Mouse (Mus musculus): ENCODE results near the gene Klhdc7b. TPM values are rescaled to one million over a fixed set of nuclear protein-coding genes. Genes with fewer than 3 reads are reported as not detected.
"Not testable (repeated sequence)": the region's sequence is repeated elsewhere in the genome, so short reads cannot be mapped to it uniquely, and the experiment has no call there.

The Klhdc7b gene
- polyA plus RNA-seq, 1 experiment from 2014 or later: not detected

DNA sequence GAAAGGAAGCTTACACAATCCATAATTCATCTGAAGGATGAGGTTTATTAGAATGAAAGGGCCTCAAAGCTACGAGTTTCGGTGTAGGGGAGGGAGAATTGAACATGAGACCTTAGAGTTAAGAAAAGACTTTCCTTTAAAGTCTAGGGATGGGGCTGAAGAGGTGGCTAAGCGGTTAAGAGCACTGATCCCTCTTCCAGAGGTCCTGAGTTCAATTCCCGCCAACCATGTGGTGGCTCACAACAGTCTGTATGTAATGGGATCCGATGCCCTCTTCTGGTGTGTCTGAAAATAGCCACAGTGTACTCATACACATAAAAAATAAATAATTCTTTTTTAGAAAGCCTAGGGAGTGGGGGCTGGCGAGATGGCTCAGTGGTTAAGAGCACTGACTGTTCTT lies 45.6 kb downstream of the Klhdc7b start:
- no peaks in the 10 kb centered on the region for H3K27me3 ChIP-seq
- H3K36me3 ChIP-seq: peaks cover 25% of the 10 kb centered on the region
- 46% methylated on average over 6 of the region's 6 CpGs for WGBS
- H3K27ac ChIP-seq (replicated peaks): peak overlapping the region; percentile 96
- peak overlapping the region; percentile 77 for H3K4me3 ChIP-seq
- peaks cover 33% of the 10 kb centered on the region for H3K4me1 ChIP-seq (replicated peaks)
- no peak for ATAC-seq (ENCODE audit: low read depth)
- H3K9ac ChIP-seq: peak overlapping the region; percentile 87
- H3K4me2 ChIP-seq: peak overlapping the region; percentile 95
- H3K9me3 ChIP-seq: no peaks in the 10 kb centered on the region

DNA sequence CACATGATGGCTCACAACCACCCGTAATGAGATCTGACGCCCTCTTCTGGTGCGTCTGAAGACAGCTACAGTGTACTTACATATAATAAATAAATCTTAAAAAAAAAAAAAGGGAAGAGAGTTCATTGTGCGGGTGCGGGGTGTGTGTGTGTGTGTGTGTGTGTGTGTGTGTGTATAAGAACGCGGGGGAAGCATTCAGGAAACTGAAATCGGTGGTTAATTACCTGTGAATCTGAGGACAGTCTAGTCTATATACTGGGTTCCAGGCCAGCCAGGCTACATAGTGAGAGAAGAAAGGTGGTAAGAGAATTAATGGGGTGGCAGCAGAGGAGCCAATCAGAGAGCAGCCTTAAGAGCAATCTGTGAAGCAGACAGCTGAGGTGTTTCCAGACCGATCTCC lies 46.1 kb downstream of the Klhdc7b start:
- H3K4me1 ChIP-seq (replicated peaks): peaks cover 30% of the 10 kb centered on the region
- not testable (repeated sequence) for H3K9ac ChIP-seq; H3K9me3 ChIP-seq; H3K4me3 ChIP-seq; H3K27ac ChIP-seq (replicated peaks); ATAC-seq (ENCODE audit: low read depth); H3K27me3 ChIP-seq
- H3K4me2 ChIP-seq: peak overlapping the region; percentile 95
- H3K36me3 ChIP-seq: peaks cover 21% of the 10 kb centered on the region
- WGBS: 84% methylated on average over 8 of the region's 9 CpGs

DNA sequence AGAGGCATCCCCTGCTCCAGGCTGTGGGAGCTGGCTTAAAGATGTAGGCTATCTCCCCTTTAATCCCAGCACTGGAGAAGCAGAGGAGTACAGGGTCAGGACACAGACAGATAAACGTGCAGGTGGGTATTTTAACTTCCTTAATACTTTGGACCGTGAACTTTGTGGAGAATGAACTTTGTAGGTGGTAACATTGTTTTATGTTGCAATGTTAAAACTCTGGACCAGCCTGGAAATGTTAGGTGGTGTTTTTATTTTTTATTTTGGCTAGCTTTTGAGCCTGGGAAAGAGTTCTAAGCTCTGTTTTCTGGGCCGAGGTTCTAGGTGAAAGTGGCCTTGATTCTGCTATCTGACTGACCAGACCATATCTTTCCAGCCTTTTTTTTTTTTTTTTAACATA lies 46.6 kb downstream of the Klhdc7b start:
- WGBS: 88% methylated on average over 3 of the region's 3 CpGs
- ATAC-seq (ENCODE audit: low read depth): no peak
- Histone ChIP-seq H3K4me2 (no peak overlapping the region), H3K9ac (no peak overlapping the region), H3K36me3 (peaks cover 16% of the 10 kb centered on the region), H3K4me1 (replicated peaks) (peaks cover 30% of the 10 kb centered on the region), H3K9me3 (no peaks in the 10 kb centered on the region), H3K27ac (replicated peaks) (no peak overlapping the region), H3K27me3 (no peaks in the 10 kb centered on the region), H3K4me3 (no peak overlapping the region)

DNA sequence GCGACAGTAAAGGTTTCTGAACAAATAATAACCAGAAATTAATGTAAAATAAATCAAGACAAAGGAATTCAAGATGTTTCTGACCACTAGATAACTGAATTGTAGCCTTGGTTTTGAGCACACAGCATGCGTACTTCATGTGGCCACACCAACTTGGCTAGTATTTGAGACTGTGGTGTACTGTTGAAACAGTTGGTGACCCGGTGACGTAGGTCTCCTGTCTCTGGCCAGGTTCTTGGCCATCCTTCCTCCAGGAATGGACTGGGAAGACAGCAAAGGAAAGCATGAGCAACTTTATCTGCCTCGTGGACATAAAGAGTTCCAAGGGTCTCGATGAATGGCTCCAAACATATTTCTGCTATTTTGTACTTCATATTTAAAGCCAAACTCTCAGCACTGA lies 47.1 kb downstream of the Klhdc7b start:
- Histone ChIP-seq H3K36me3 (peaks cover 11% of the 10 kb centered on the region), H3K9ac (0 out of 2 replicates have a peak overlapping the region, but pooled peaks have one; percentile 3), H3K4me2 (no peak overlapping the region), H3K4me3 (no peak overlapping the region), H3K27ac (replicated peaks) (no peak overlapping the region), H3K27me3 (no peaks in the 10 kb centered on the region), H3K9me3 (no peaks in the 10 kb centered on the region), H3K4me1 (replicated peaks) (peaks cover 30% of the 10 kb centered on the region)
- no peak for ATAC-seq (ENCODE audit: low read depth)
- WGBS: 94% methylated on average over 6 of the region's 6 CpGs

DNA sequence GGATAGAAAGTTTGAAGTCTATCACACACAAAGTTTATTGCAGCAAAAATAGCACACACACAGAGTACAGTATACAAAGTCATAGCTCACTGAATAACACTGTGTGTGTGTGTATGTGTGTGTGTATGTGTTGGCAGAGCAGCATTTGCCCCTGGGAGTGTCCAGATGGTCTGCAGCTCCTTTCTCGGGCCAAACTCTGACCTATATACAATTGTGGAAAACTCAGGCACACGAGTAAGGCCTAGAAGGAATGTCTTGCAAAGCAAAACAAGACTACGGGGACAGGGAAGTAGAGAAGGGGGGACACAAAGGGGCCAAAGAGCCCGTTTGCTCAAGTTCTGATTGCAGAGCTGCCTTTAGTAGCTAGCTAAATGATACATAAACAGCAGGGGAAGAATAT lies 48.2 kb downstream of the Klhdc7b start:
- H3K27me3 ChIP-seq: no peaks in the 10 kb centered on the region
- H3K4me1 ChIP-seq (replicated peaks): peaks cover 30% of the 10 kb centered on the region
- no peak overlapping the region for H3K4me2 ChIP-seq
- H3K9me3 ChIP-seq: no peaks in the 10 kb centered on the region
- no peak overlapping the region for H3K4me3 ChIP-seq
- no peak for ATAC-seq (ENCODE audit: low read depth)
- H3K36me3 ChIP-seq: no peaks in the 10 kb centered on the region; the same call in 1 of the 2 replicates
- no peak overlapping the region for H3K9ac ChIP-seq
- no peak overlapping the region for H3K27ac ChIP-seq (replicated peaks)
- 91% methylated on average over 4 of the region's 4 CpGs for WGBS

DNA sequence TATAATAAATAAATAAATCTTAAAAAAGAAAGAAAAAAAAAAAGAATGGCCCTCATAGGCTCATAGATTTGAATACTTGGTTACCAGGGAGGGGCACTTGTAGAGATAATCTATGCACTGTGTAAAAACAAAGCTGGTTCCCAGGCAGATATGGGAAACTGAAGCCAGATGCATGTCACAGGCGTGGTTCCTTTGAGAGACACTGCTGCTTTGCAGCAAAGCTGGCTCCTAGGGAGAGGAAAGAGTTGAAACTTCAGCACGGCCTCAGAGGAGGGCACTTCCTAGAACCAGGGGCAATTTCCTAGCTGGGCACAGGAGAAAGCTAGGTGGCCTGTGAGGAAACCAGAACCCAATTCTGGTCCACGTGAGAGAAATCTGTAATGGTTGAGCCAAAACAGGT lies 49.4 kb downstream of the Klhdc7b start:
- Histone ChIP-seq H3K9me3 (no peaks in the 10 kb centered on the region), H3K4me2 (no peak overlapping the region), H3K4me3 (no peak overlapping the region), H3K4me1 (replicated peaks) (peaks cover 20% of the 10 kb centered on the region), H3K27ac (replicated peaks) (no peak overlapping the region), H3K9ac (no peak overlapping the region), H3K27me3 (no peaks in the 10 kb centered on the region), H3K36me3 (no peaks in the 10 kb centered on the region)
- ATAC-seq (ENCODE audit: low read depth): no peak
- 85% methylated on average over 3 of the region's 3 CpGs for WGBS

DNA sequence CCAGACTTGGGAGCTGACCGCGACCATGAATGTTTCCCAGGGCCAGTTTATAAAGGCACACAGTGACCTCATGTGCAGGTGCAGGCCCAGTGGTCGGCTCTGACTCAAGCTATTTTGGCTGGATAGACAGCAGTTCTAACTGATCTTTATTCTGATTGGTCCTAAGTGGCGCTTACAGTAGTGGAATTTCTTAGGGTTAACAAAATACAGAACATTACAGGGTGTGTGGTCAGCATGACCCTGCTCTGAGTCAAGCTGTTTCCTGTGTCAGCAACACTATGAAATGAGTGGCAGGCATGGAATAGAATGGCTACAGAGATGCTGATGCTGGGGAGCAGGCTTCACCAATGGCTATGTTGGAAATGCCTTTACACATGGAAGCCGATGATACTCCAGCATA lies 51.2 kb downstream of the Klhdc7b start:
- Histone ChIP-seq H3K4me3 (no peak overlapping the region), H3K36me3 (no peaks in the 10 kb centered on the region), H3K27ac (replicated peaks) (no peak overlapping the region), H3K9ac (no peak overlapping the region), H3K4me2 (no peak overlapping the region), H3K9me3 (no peaks in the 10 kb centered on the region), H3K4me1 (replicated peaks) (peaks cover 11% of the 10 kb centered on the region; the same call in 1 of the 2 replicates), H3K27me3 (no peaks in the 10 kb centered on the region)
- WGBS: 90% methylated on average over 5 of the region's 5 CpGs
- ATAC-seq (ENCODE audit: low read depth): no peak

Other genes starting within 250 kb of the Klhdc7b start
- gene Mapk12, start 244.2 kb upstream of the Klhdc7b start, polyA plus RNA-seq (2015; fragmentation: Nextera tagmentation; extraction: Ambion mirVana): 6.7 and 7.0 TPM in 2 replicates
- gene Mapk11, start 235.3 kb upstream of the Klhdc7b start, polyA plus RNA-seq (2015; fragmentation: Nextera tagmentation; extraction: Ambion mirVana): 35.8 and 40.2 TPM in 2 replicates
- gene Plxnb2, start 204.1 kb upstream of the Klhdc7b start, polyA plus RNA-seq (2015; fragmentation: Nextera tagmentation; extraction: Ambion mirVana): 89.8 and 94.5 TPM in 2 replicates
- 68.9 and 71.8 TPM in 2 replicates for gene Dennd6b, start 188.4 kb upstream of the Klhdc7b start, polyA plus RNA-seq (2015; fragmentation: Nextera tagmentation; extraction: Ambion mirVana)
- gene Ppp6r2, start 173.4 kb upstream of the Klhdc7b start, polyA plus RNA-seq (2015; fragmentation: Nextera tagmentation; extraction: Ambion mirVana): 64.8 and 76.9 TPM in 2 replicates
- gene Sbf1, start 69.6 kb upstream of the Klhdc7b start, polyA plus RNA-seq (2015; fragmentation: Nextera tagmentation; extraction: Ambion mirVana): 81.8 and 90.0 TPM in 2 replicates
- gene Adm2, start 62.2 kb upstream of the Klhdc7b start, polyA plus RNA-seq (2015; fragmentation: Nextera tagmentation; extraction: Ambion mirVana): not detected in 2 replicates
- not detected in 2 replicates for gene Miox, start 50.5 kb upstream of the Klhdc7b start, polyA plus RNA-seq (2015; fragmentation: Nextera tagmentation; extraction: Ambion mirVana)
- gene Lmf2, start 29.3 kb upstream of the Klhdc7b start, polyA plus RNA-seq (2015; fragmentation: Nextera tagmentation; extraction: Ambion mirVana): 34.1 and 35.1 TPM in 2 replicates
- gene Ncaph2, start 29.2 kb upstream of the Klhdc7b start, polyA plus RNA-seq (2015; fragmentation: Nextera tagmentation; extraction: Ambion mirVana): 101 and 117 TPM in 2 replicates
- gene Sco2, start 11.1 kb upstream of the Klhdc7b start, polyA plus RNA-seq (2015; fragmentation: Nextera tagmentation; extraction: Ambion mirVana): 10.9 and 11.3 TPM in 2 replicates
- 2.0 and 2.2 TPM in 2 replicates for gene Tymp, start 7.9 kb upstream of the Klhdc7b start, polyA plus RNA-seq (2015; fragmentation: Nextera tagmentation; extraction: Ambion mirVana)
- 0.27 and 1.9 TPM in 2 replicates for gene Odf3b, start 5.6 kb upstream of the Klhdc7b start, polyA plus RNA-seq (2015; fragmentation: Nextera tagmentation; extraction: Ambion mirVana)
- gene Syce3, start 25.6 kb downstream of the Klhdc7b start, polyA plus RNA-seq (2015; fragmentation: Nextera tagmentation; extraction: Ambion mirVana): not detected in 2 replicates
- 0.73 and 1.7 TPM in 2 replicates for gene Cpt1b, start 40.9 kb downstream of the Klhdc7b start, polyA plus RNA-seq (2015; fragmentation: Nextera tagmentation; extraction: Ambion mirVana)
- 6.1 and 7.3 TPM in 2 replicates for gene C730034F03Rik, start 44.7 kb downstream of the Klhdc7b start, polyA plus RNA-seq (2015; fragmentation: Nextera tagmentation; extraction: Ambion mirVana)
- gene Gm44502, start 44.8 kb downstream of the Klhdc7b start, polyA plus RNA-seq (2015; fragmentation: Nextera tagmentation; extraction: Ambion mirVana): 0.17 TPM in 1 of 2 replicates, not detected in the other
- gene Chkb, start 45.0 kb downstream of the Klhdc7b start, polyA plus RNA-seq (2015; fragmentation: Nextera tagmentation; extraction: Ambion mirVana): 81.4 and 82.2 TPM in 2 replicates
- gene Mapk8ip2, start 69.0 kb downstream of the Klhdc7b start, polyA plus RNA-seq (2015; fragmentation: Nextera tagmentation; extraction: Ambion mirVana): 77.3 and 78.0 TPM in 2 replicates
- gene Arsa, start 92.5 kb downstream of the Klhdc7b start, polyA plus RNA-seq (2015; fragmentation: Nextera tagmentation; extraction: Ambion mirVana): 18.4 and 19.1 TPM in 2 replicates
- gene Shank3, start 114.7 kb downstream of the Klhdc7b start, polyA plus RNA-seq (2015; fragmentation: Nextera tagmentation; extraction: Ambion mirVana): 6.5 and 8.0 TPM in 2 replicates
- 0.48 and 1.5 TPM in 2 replicates for gene Acr, start 183.4 kb downstream of the Klhdc7b start, polyA plus RNA-seq (2015; fragmentation: Nextera tagmentation; extraction: Ambion mirVana)
- 70.7 and 82.4 TPM in 2 replicates for gene Rabl2, start 207.0 kb downstream of the Klhdc7b start, polyA plus RNA-seq (2015; fragmentation: Nextera tagmentation; extraction: Ambion mirVana)

Data from neural tube, embryonic 13.5 days (tissue).